ENCODE assay signal across 11 mouse cellular contexts in the genomic region with DNA sequence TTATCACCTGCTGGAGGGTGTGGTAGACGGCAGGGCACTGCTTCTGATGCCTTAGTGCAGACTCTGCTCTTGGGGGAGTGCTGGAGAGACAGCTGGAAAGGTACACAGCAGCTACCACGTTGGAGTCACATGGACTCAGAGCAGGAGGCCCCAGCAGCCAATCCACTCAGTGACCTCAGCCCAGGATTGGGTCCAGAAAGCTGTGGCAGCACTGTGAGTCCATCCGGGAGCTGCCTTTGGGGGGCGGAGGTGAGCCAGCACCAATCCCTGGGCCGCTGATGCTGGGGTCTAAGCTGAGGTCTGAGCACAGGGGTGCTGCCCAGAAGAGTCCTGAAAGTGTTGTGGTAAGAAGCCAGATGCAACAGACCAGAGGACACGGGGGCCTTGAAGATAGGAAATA.
"Had no signal": no experiment of that assay in that cellular context is flagged by ENCODE, and none has a peak within 500 bp of the region (broad histone marks: within the 10 kb centered on the region; RNA-seq: fewer than 3 reads in every experiment).

No protein-coding gene starts in this region.

- ATAC-seq: liver, embryonic 12.5 days; midbrain, embryonic 13.5 days had no signal

- H3K27ac ChIP-seq: kidney, postnatal 0 days; limb, embryonic 15.5 days; liver, embryonic 12.5 days; midbrain, embryonic 13.5 days had no signal

- H3K36me3 ChIP-seq: limb, embryonic 15.5 days; liver, embryonic 12.5 days; midbrain, embryonic 13.5 days had no signal

- DNase-seq: kidney, adult 9 months; kidney, postnatal 36 days; layer of hippocampus, adult 9-11 months; layer of hippocampus, postnatal 36 days; right cerebral cortex, postnatal 14 days; thymus, adult 18-20 months; thymus, postnatal 14 days had no signal

- H3K4me3 ChIP-seq: limb, embryonic 15.5 days; liver, embryonic 12.5 days; midbrain, embryonic 13.5 days had no signal

- H3K27me3 ChIP-seq: limb, embryonic 15.5 days; midbrain, embryonic 13.5 days had no signal

- H3K9ac ChIP-seq: limb, embryonic 15.5 days; liver, embryonic 12.5 days; midbrain, embryonic 13.5 days had no signal

- H3K4me2 ChIP-seq: limb, embryonic 15.5 days; liver, embryonic 12.5 days; midbrain, embryonic 13.5 days had no signal

- H3K4me1 ChIP-seq: liver, embryonic 12.5 days had no signal

- H3K9me3 ChIP-seq: limb, embryonic 15.5 days; liver, embryonic 12.5 days; midbrain, embryonic 13.5 days had no signal
